Mouse (Mus musculus): ENCODE data around the gene Fam78b.

- TF ChIP-seq CTCF (conservative IDR thresholded peaks at IDR 0.05; ENCODE audit: low read length) (no peak), NANOG (IDR thresholded peaks at IDR 0.05; ENCODE audit: borderline replicate concordance, low read length) (no peak), POU5F1 (IDR thresholded peaks at IDR 0.05; ENCODE audit: borderline replicate concordance, low read length) (no peak)
Observed at GRCm38 (mm10) chr1:167102046-167102445, 100.8 kb downstream of the Fam78b start.
